33 mouse cellular contexts compared by ENCODE assay signal in genomic region chrX:169794421-169794820, GRCm38 (mm10). TPM values are rescaled to one million over a fixed set of nuclear protein-coding genes. Genes with fewer than 3 reads are reported as not detected.
A peak's percentile ranks its signal among the peaks of the same experiment; 100 is the strongest.
DNase-seq lines count a peak whose midpoint lies in the region; ATAC-seq and TF ChIP-seq lines count a peak whose summit lies in the region.
"Had no signal": no experiment of that assay in that cellular context is flagged by ENCODE, and none has a peak within 500 bp of the region (broad histone marks: within the 10 kb centered on the region; RNA-seq: fewer than 3 reads in every experiment).

No protein-coding gene starts in this region.

- no peak overlapping the region for H3K9ac ChIP-seq in liver, postnatal 0 days (replicated peaks)
- H3K9ac ChIP-seq: embryonic facial prominence, embryonic 12.5 days; forebrain, embryonic 13.5 days; hindbrain, embryonic 14.5 days; limb, embryonic 15.5 days; liver, embryonic 15.5 days; neural tube, embryonic 15.5 days had no signal

- TF ChIP-seq EP300 in liver, postnatal 0 days (IDR thresholded peaks at IDR 0.05; ENCODE audit: low read depth) = no peak

- intact Hi-C loops in left cerebral cortex, postnatal 10 days (cut with DNase I) = no loop called here

- H3K4me3 ChIP-seq in liver, postnatal 0 days (ENCODE audit: low read depth, low read length) = no peak overlapping the region
- H3K4me3 ChIP-seq in brown adipose tissue, adult 24 weeks (ENCODE audit: insufficient read depth, low read depth, low read length) = no peak overlapping the region
- H3K4me3 ChIP-seq: embryonic facial prominence, embryonic 12.5 days; erythroblast, embryonic 14.5 days; forebrain, embryonic 13.5 days; limb, embryonic 15.5 days; liver, embryonic 15.5 days; neural tube, embryonic 15.5 days had no signal

- no peak for TF ChIP-seq CTCF in liver, postnatal 0 days (IDR thresholded peaks at IDR 0.05; ENCODE audit: low read depth)

- DNase-seq in liver, postnatal 0 days = no peak
- no peak for DNase-seq in liver
- DNase-seq in adrenal gland, adult 8-10 months = peak; percentile 45
- DNase-seq in right cerebral cortex, postnatal 10 days (ENCODE audit: low spot score in 2 of 2) = no peak
- no peak for DNase-seq in spleen, postnatal 4 days (ENCODE audit: low spot score in 2 of 2)
- no peak for DNase-seq in left cerebral cortex, postnatal 10 days (ENCODE audit: extremely low spot score in 1 of 2, low spot score in 2 of 2)
- DNase-seq: B cell, adult 2 months; cerebellum, adult 2 months; cerebellum, postnatal 25 days; gastrocnemius, postnatal 10 days; heart, postnatal 4 days; kidney, postnatal 4 days; layer of hippocampus, adult 9-11 months; left cerebral cortex, postnatal 4 days; right cerebral cortex, adult 18-20 months had no signal

- ATAC-seq in liver, postnatal 0 days = 0 out of 2 replicates have a peak, but pooled peaks have one; percentile 7
- ATAC-seq: forebrain, embryonic 13.5 days; inflammation-experienced regulatory T-cells, adult 6 months had no signal

- H3K27ac ChIP-seq in liver, postnatal 0 days (ENCODE audit: low read depth) = no peak overlapping the region
- H3K27ac ChIP-seq in brown adipose tissue, adult 24 weeks (replicated peaks; ENCODE audit: low read depth, low read length) = peak overlapping the region; percentile 68
- H3K27ac ChIP-seq: embryonic facial prominence, embryonic 12.5 days; forebrain, embryonic 13.5 days; hindbrain, embryonic 14.5 days; limb, embryonic 15.5 days; liver, embryonic 15.5 days; neural tube, embryonic 15.5 days; stomach, postnatal 0 days had no signal

- H3K36me3 ChIP-seq in liver, postnatal 0 days (replicated peaks; ENCODE audit: insufficient read depth, low read length) = no peaks in the 10 kb centered on the region
- H3K36me3 ChIP-seq: embryonic facial prominence, embryonic 12.5 days; G1E; limb, embryonic 15.5 days; liver, embryonic 15.5 days; neural tube, embryonic 15.5 days had no signal

- H3K9me3 ChIP-seq in liver, postnatal 0 days (ENCODE audit: low read length) = no peaks in the 10 kb centered on the region
- H3K9me3 ChIP-seq: embryonic facial prominence, embryonic 12.5 days; forebrain, embryonic 13.5 days; G1E; limb, embryonic 15.5 days; liver, embryonic 15.5 days; neural tube, embryonic 15.5 days had no signal

- WGBS in liver, postnatal 0 days (ENCODE audit: insufficient replicate concordance) = 57% methylated on average over 4 of the region's 4 CpGs

- H3K4me1 ChIP-seq in liver, postnatal 0 days (ENCODE audit: insufficient read depth) = no peaks in the 10 kb centered on the region
- no peaks in the 10 kb centered on the region for H3K4me1 ChIP-seq in brown adipose tissue, adult 24 weeks (ENCODE audit: control insufficient read depth, insufficient read depth, insufficient read length, low read length)
- H3K4me1 ChIP-seq: embryonic facial prominence, embryonic 12.5 days; forebrain, embryonic 13.5 days; limb, embryonic 15.5 days; liver, embryonic 15.5 days; neural tube, embryonic 15.5 days had no signal

- no peaks in the 10 kb centered on the region for H3K27me3 ChIP-seq in liver, postnatal 0 days (ENCODE audit: insufficient read depth, low read length)
- H3K27me3 ChIP-seq: CH12.LX; embryonic facial prominence, embryonic 12.5 days; limb, embryonic 15.5 days; liver, embryonic 15.5 days had no signal

- H3K4me2 ChIP-seq in liver, postnatal 0 days (ENCODE audit: low read depth, low read length) = no peak overlapping the region
- H3K4me2 ChIP-seq: embryonic facial prominence, embryonic 12.5 days; forebrain, embryonic 13.5 days; hindbrain, embryonic 14.5 days; limb, embryonic 15.5 days; liver, embryonic 15.5 days; neural tube, embryonic 15.5 days had no signal

RNA-seq across cellular contexts. Expression of gene 4933400A11Rik, which starts 15.0 kb away (rescaled TPM):
- not detected in 2 replicates for polyA plus RNA-seq in liver, postnatal 0 days (2015; fragmentation: Nextera tagmentation; extraction: Ambion mirVana)
- not detected for total RNA-seq in adrenal gland, adult 8-10 months (2022)
- polyA plus RNA-seq in brown adipose tissue, adult 24 weeks (2012; ENCODE audit: insufficient read depth, insufficient read length, missing spikeins) = not detected in 2 replicates
- not detected for total RNA-seq in left cerebral cortex, postnatal 10 days (2021)
- total RNA-seq: CH12.LX; G1E; gastrocnemius, postnatal 10 days; heart, postnatal 4 days; left cerebral cortex, adult 18-20 months; left cerebral cortex, postnatal 4 days; midbrain, postnatal 0 days had no signal
- polyA plus RNA-seq: cerebellum, adult 2 months; erythroblast, embryonic 14.5 days; forebrain, embryonic 13.5 days; frontal cortex, adult 2 months; G1E; hindbrain, embryonic 14.5 days; inflammation-experienced regulatory T-cells, adult 6 months; kidney, embryonic 16.5 days; liver, embryonic 15.5 days; lung, embryonic 16.5 days; midbrain, postnatal 0 days; neural tube, embryonic 15.5 days; urinary bladder, adult 2 months had no signal
